Mouse (Mus musculus) limb, embryonic 12.5 days (tissue): ENCODE results near the gene Tbc1d2b. TPM values are rescaled to one million over a fixed set of nuclear protein-coding genes. Genes with fewer than 3 reads are reported as not detected.

Experiments
- ATAC-seq: fragments of 200-750 bp; cut with Nextera tagmentation; 2 replicates; pipeline ENCODE4 v1.8.0; 2017; ENCODE audit warnings: low read depth, moderate TSS enrichment; ENCODE audit not compliant: insufficient number of reproducible peaks, insufficient read depth, low FRiP score, low TSS enrichment
- H3K27ac ChIP-seq: fragments of 300-500 bp; sonication (generic); 2 replicates; pipeline ENCODE4 v1.5.1; 2016; ENCODE audit warnings: mild to moderate bottlenecking, moderate library complexity
- H3K27me3 ChIP-seq: fragments of 300-500 bp; sonication (generic); 2 replicates; pipeline ENCODE4 v1.6.1; 2016; ENCODE audit warnings: mild to moderate bottlenecking, moderate library complexity
- H3K36me3 ChIP-seq: fragments of 300-500 bp; sonication (generic); 2 replicates; pipeline ENCODE4 v1.6.1; 2016; ENCODE audit warnings: mild to moderate bottlenecking, moderate library complexity
- H3K4me1 ChIP-seq: fragments of 300-500 bp; sonication (generic); replicated peaks from 2 replicates; pipeline ENCODE4 v1.6.1; 2016
- H3K4me2 ChIP-seq: fragments of 300-500 bp; sonication (generic); 2 replicates; pipeline ENCODE4 v1.6.1; 2016; ENCODE audit warnings: mild to moderate bottlenecking, moderate library complexity
- H3K4me3 ChIP-seq: fragments of 300-500 bp; sonication (generic); replicated peaks from 2 replicates; pipeline ENCODE4 v1.5.1; 2016; ENCODE audit warnings: mild to moderate bottlenecking
- H3K9ac ChIP-seq: fragments of 300-500 bp; sonication (generic); replicated peaks from 2 replicates; pipeline ENCODE4 v1.6.1; 2016; ENCODE audit warnings: mild to moderate bottlenecking, moderate library complexity
- H3K9me3 ChIP-seq: fragments of 300-500 bp; sonication (generic); 2 replicates; pipeline ENCODE4 v1.6.1; 2016; ENCODE audit warnings: mild to moderate bottlenecking, moderate library complexity
- WGBS: fragments of 180-500 bp; shearing (Covaris S2); methylation state at CpG from one replicate; pipeline ENCODE4 v1.1.7; 2016; 5-methylcytosine and 5-hydroxymethylcytosine counted together
- polyA plus RNA-seq: library from polyadenylated mRNA; unstranded; fragments of >200 nt; fragmentation: Nextera tagmentation; extraction: Ambion mirVana; gene quantifications from 2 replicates; pipeline ENCODE4 v1.2.1, GENCODE M21; 2016

Gene Tbc1d2b
- polyA plus RNA-seq, 1 experiment from 2014 or later, result 12.8 TPM

GRCm38 (mm10) chr9:90184116-90184515 lies 86.5 kb downstream of the Tbc1d2b start:
- Histone ChIP-seq H3K4me2 (no peak overlapping the region), H3K9me3 (no peaks in the 10 kb centered on the region), H3K36me3 (peaks cover 94% of the 10 kb centered on the region), H3K4me1 (no peaks in the 10 kb centered on the region), H3K27me3 (no peaks in the 10 kb centered on the region; the same call in 1 of the 2 replicates), H3K4me3 (no peak overlapping the region), H3K9ac (no peak overlapping the region), H3K27ac (no peak overlapping the region)
- 74% methylated on average over 8 of the region's 8 CpGs for WGBS
- no peak; the same call in 1 of the 2 replicates for ATAC-seq

DNA sequence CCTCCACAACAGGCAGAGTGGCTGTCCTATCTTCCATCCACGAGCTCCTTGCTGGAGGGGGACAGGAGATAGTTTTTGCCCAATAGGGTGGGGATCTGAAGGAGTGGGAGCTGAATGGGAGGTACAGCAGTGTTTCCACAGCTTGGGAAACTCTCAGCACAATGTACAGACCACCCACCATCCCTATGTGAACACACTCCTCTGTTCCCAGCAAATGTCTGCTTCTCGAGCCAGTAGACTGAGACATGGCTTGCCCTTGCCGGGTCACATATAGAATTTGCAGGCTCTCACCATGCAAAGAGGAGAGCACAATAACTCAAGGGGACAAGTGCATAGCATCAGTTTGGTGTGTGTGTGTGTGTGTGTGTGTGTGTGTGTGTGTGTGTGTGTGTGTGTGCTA lies 87.1 kb downstream of the Tbc1d2b start:
- H3K36me3 ChIP-seq, result peaks cover 96% of the 10 kb centered on the region

GRCm38 (mm10) chr9:90182636-90183421 lies 87.8 kb downstream of the Tbc1d2b start:
- no peak for ATAC-seq
- Histone ChIP-seq H3K4me3 (no peak overlapping the region), H3K27me3 (no peaks in the 10 kb centered on the region; the same call in 1 of the 2 replicates), H3K27ac (no peak overlapping the region), H3K36me3 (peaks cover 96% of the 10 kb centered on the region), H3K4me1 (no peaks in the 10 kb centered on the region), H3K4me2 (no peak overlapping the region), H3K9me3 (no peaks in the 10 kb centered on the region), H3K9ac (no peak overlapping the region)
- 87% methylated on average over 18 of the region's 18 CpGs for WGBS

More for the DNA sequence above, 87.1 kb downstream of the Tbc1d2b start:
- Histone ChIP-seq H3K27me3 (no peaks in the 10 kb centered on the region; the same call in 1 of the 2 replicates), H3K4me2 (no peak overlapping the region), H3K4me1 (no peaks in the 10 kb centered on the region), H3K27ac (no peak overlapping the region), H3K9ac (no peak overlapping the region), H3K4me3 (no peak overlapping the region), H3K9me3 (no peaks in the 10 kb centered on the region)
- WGBS, result 82% methylated on average over 3 of the region's 3 CpGs
- no peak for ATAC-seq

- peaks cover 96% of the 10 kb centered on the region for H3K36me3 ChIP-seq
- H3K4me1 ChIP-seq, result no peaks in the 10 kb centered on the region
- no peak overlapping the region for H3K4me2 ChIP-seq
- WGBS, result 91% methylated on average over 6 of the region's 6 CpGs
- no peaks in the 10 kb centered on the region; the same call in 1 of the 2 replicates for H3K27me3 ChIP-seq
- no peak overlapping the region for H3K27ac ChIP-seq
- no peak for ATAC-seq
- H3K9me3 ChIP-seq, result no peaks in the 10 kb centered on the region
- H3K9ac ChIP-seq, result no peak overlapping the region; the same call in 1 of the 2 replicates
- no peak overlapping the region for H3K4me3 ChIP-seq
Measured at GRCm38 (mm10) chr9:90181656-90182388, 88.8 kb downstream of the Tbc1d2b start.

DNA sequence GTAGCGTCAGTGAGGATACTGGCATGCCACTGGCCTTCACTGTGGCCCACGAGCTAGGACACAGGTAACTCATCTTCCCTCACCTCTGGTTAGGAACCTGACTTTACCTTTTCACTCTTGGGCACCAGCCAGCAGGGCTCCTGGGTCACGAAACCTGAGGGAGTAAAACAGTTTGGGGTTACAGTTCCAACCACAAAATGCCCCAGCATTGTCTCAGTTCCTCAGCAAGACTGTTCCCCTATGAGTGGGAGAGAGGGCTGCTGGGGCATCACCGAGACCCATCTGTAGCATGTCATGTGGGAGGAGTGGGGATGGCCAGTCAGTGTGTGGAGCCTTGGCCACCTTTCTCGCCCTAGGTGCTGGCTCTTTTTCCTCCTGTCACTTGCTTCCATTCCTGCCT lies 91.2 kb downstream of the Tbc1d2b start:
- no peak overlapping the region for H3K9ac ChIP-seq
- no peak overlapping the region for H3K27ac ChIP-seq
- no peaks in the 10 kb centered on the region for H3K4me1 ChIP-seq
- H3K27me3 ChIP-seq, result no peaks in the 10 kb centered on the region
- no peaks in the 10 kb centered on the region for H3K9me3 ChIP-seq
- H3K4me3 ChIP-seq, result no peak overlapping the region
- ATAC-seq, result no peak
- H3K36me3 ChIP-seq, result peaks cover 96% of the 10 kb centered on the region
- no peak overlapping the region for H3K4me2 ChIP-seq
- WGBS, result 83% methylated on average over 5 of the region's 5 CpGs

- H3K36me3 ChIP-seq, result peaks cover 75% of the 10 kb centered on the region
- ATAC-seq, result no peak
- WGBS, result 83% methylated on average over 3 of the region's 3 CpGs
Measured at GRCm38 (mm10) chr9:90173330-90173729, 97.3 kb downstream of the Tbc1d2b start.

GRCm38 (mm10) chr9:90172528-90173321 lies 97.9 kb downstream of the Tbc1d2b start:
- H3K27ac ChIP-seq, result no peak overlapping the region
- no peak for ATAC-seq
- H3K9ac ChIP-seq, result no peak overlapping the region
- H3K9me3 ChIP-seq, result no peaks in the 10 kb centered on the region
- H3K36me3 ChIP-seq, result peaks cover 69% of the 10 kb centered on the region
- WGBS, result 76% methylated on average over 8 of the region's 8 CpGs
- H3K4me3 ChIP-seq, result no peak overlapping the region
- no peaks in the 10 kb centered on the region for H3K4me1 ChIP-seq
- H3K27me3 ChIP-seq, result no peaks in the 10 kb centered on the region
- no peak overlapping the region for H3K4me2 ChIP-seq

More at GRCm38 (mm10) chr9:90173330-90173729, 97.3 kb downstream of the Tbc1d2b start:
- H3K4me3 ChIP-seq, result no peak overlapping the region
- H3K4me1 ChIP-seq, result no peaks in the 10 kb centered on the region
- H3K4me2 ChIP-seq, result no peak overlapping the region
- no peak overlapping the region for H3K27ac ChIP-seq
- H3K9me3 ChIP-seq, result no peaks in the 10 kb centered on the region
- H3K9ac ChIP-seq, result no peak overlapping the region
- no peaks in the 10 kb centered on the region for H3K27me3 ChIP-seq

DNA sequence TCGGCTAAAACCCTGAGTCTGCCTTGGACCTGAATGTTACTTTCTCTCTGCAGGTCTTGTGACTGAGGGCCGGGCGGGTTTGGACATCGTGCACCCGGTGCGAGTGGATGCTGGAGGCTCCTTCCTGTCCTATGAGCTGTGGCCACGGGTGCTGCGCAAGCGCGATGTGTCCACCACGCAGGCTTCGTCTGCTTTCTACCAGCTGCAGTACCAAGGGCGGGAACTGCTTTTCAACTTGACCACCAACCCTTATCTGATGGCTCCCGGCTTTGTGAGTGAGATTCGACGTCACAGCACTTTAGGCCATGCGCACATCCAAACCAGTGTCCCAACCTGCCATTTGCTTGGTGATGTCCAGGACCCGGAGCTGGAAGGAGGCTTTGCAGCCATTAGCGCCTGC lies 99.2 kb downstream of the Tbc1d2b start:
- no peaks in the 10 kb centered on the region for H3K4me1 ChIP-seq
- H3K4me3 ChIP-seq, result no peak overlapping the region
- no peaks in the 10 kb centered on the region for H3K27me3 ChIP-seq
- H3K36me3 ChIP-seq, result peaks cover 56% of the 10 kb centered on the region
- H3K4me2 ChIP-seq, result no peak overlapping the region
- no peaks in the 10 kb centered on the region for H3K9me3 ChIP-seq
- WGBS, result 95% methylated on average over 19 of the region's 19 CpGs
- no peak overlapping the region for H3K9ac ChIP-seq
- no peak for ATAC-seq
- H3K27ac ChIP-seq, result no peak overlapping the region

GRCm38 (mm10) chr9:90169965-90170364 lies 100.6 kb downstream of the Tbc1d2b start:
- Histone ChIP-seq H3K27ac (no peak overlapping the region), H3K36me3 (peaks cover 41% of the 10 kb centered on the region), H3K4me2 (no peak overlapping the region), H3K9me3 (no peaks in the 10 kb centered on the region), H3K4me3 (no peak overlapping the region), H3K27me3 (no peaks in the 10 kb centered on the region; the same call in 1 of the 2 replicates), H3K4me1 (0 out of 2 replicates have a peak, but pooled peaks cover 2% of the 10 kb centered on the region), H3K9ac (no peak overlapping the region)
- 61% methylated on average over 4 of the region's 4 CpGs for WGBS
- no peak for ATAC-seq

DNA sequence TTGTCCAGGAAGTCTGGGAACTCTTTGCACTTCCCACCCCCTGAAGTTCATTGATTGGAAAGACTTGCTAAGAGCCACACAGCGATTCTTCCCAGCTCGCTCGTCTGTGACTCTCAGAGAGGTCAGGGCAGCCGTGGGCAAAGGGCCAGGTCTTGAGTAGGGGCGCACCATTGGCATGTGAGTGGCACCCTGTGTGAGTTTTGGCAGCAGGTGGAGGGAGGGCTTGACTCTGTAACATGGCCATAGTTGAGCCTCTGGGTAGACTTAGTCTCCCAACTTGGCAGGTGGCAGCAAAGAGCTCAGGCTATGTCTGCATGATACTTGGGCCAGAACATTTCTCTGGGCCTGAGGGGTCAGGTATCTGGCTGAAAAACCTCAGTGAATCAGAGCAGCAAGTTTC lies 104.0 kb downstream of the Tbc1d2b start:
- Histone ChIP-seq H3K27me3 (no peaks in the 10 kb centered on the region; the same call in 1 of the 2 replicates), H3K9ac (no peak overlapping the region), H3K4me1 (peaks cover 14% of the 10 kb centered on the region), H3K4me3 (no peak overlapping the region), H3K4me2 (no peak overlapping the region), H3K36me3 (peaks cover 8% of the 10 kb centered on the region), H3K27ac (no peak overlapping the region), H3K9me3 (no peaks in the 10 kb centered on the region)
- ATAC-seq, result no peak
- 84% methylated on average over 5 of the region's 5 CpGs for WGBS

DNA sequence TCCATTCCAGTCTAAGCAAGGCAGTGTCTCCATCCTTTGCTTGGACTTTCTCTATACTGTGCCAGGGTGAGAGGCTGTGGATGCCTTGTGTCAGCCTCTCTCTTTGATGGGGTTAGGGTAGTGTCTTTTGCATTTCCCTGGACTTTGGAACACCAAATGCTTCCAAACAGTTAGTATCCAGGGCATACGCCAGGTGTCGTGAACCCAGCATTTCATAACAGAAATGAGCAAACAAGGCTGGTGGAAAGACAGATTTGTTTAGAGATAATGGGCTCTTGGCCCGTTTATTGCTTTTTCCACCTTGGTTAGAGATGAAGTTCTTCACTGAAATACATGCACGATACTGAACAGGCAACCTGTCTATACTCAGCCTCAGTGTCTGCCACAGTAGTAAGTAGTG lies 105.0 kb downstream of the Tbc1d2b start:
- H3K9ac ChIP-seq, result no peak overlapping the region
- no peak overlapping the region for H3K27ac ChIP-seq
- H3K27me3 ChIP-seq, result no peaks in the 10 kb centered on the region; the same call in 1 of the 2 replicates
- no peaks in the 10 kb centered on the region for H3K9me3 ChIP-seq
- H3K4me3 ChIP-seq, result no peak overlapping the region
- no peak overlapping the region for H3K4me2 ChIP-seq
- ATAC-seq, result no peak
- 89% methylated on average over 4 of the region's 4 CpGs for WGBS
- peaks cover 14% of the 10 kb centered on the region for H3K4me1 ChIP-seq
- 0 out of 2 replicates have a peak, but pooled peaks cover 2% of the 10 kb centered on the region for H3K36me3 ChIP-seq
